Mouse (Mus musculus) intestine, embryonic 16.5 days (tissue): ENCODE measurements around the gene Apom. TPM values are rescaled to one million over a fixed set of nuclear protein-coding genes. Genes with fewer than 3 reads are reported as not detected.

Experiments used
- ATAC-seq: fragments of 200-750 bp; cut with Nextera tagmentation; 2 replicates; pipeline ENCODE4 v1.8.0; 2017; ENCODE audit warnings: moderate TSS enrichment, moderate library complexity
- H3K27ac ChIP-seq: fragments of 300-500 bp; sonication (generic); 2 replicates; pipeline ENCODE4 v1.5.1; 2014; ENCODE audit warnings: mild to moderate bottlenecking, low read length
- H3K27me3 ChIP-seq: fragments of 300-500 bp; sonication (generic); replicated peaks from 2 replicates; pipeline ENCODE4 v1.6.1; 2014; ENCODE audit warnings: low read length, control low read depth, mixed read lengths; ENCODE audit not compliant: control insufficient read depth, insufficient read depth
- H3K36me3 ChIP-seq: fragments of 300-500 bp; sonication (generic); 2 replicates; pipeline ENCODE4 v1.6.1; 2014; ENCODE audit warnings: low read length, control low read depth; ENCODE audit not compliant: control insufficient read depth, insufficient read depth
- H3K4me1 ChIP-seq: fragments of 300-500 bp; sonication (generic); 2 replicates; pipeline ENCODE4 v1.6.1; 2014; ENCODE audit warnings: low read length, control low read depth, mixed read lengths; ENCODE audit not compliant: control insufficient read depth, insufficient read depth
- H3K4me2 ChIP-seq: fragments of 300-500 bp; sonication (generic); 2 replicates; pipeline ENCODE4 v1.6.1; 2014; ENCODE audit warnings: low read depth, low read length, control low read depth
- H3K4me3 ChIP-seq: fragments of 300-500 bp; sonication (generic); 2 replicates; pipeline ENCODE4 v1.5.1; 2014; ENCODE audit warnings: mild to moderate bottlenecking, low read length
- H3K9ac ChIP-seq: fragments of 300-500 bp; sonication (generic); 2 replicates; pipeline ENCODE4 v1.6.1; 2014; ENCODE audit warnings: low read depth, low read length
- H3K9me3 ChIP-seq: fragments of 300-500 bp; sonication (generic); 2 replicates; pipeline ENCODE4 v1.6.1; 2016; ENCODE audit warnings: low read length, control low read depth; ENCODE audit not compliant: control insufficient read depth
- WGBS: fragments of 180-500 bp; shearing (Covaris S2); extraction: QIAGEN DNeasy Blood & Tissue Kit; methylation state at CpG from one replicate; pipeline ENCODE4 v1.1.7; 2014; 5-methylcytosine and 5-hydroxymethylcytosine counted together
- polyA plus RNA-seq: library from polyadenylated mRNA; unstranded; fragments of >200 nt; fragmentation: Nextera tagmentation; extraction: Ambion mirVana; gene quantifications from 2 replicates; pipeline ENCODE4 v1.2.1, GENCODE M21; 2015

The Apom gene
- polyA plus RNA-seq, 1 experiment from 2014 or later: 20.2 TPM

DNA sequence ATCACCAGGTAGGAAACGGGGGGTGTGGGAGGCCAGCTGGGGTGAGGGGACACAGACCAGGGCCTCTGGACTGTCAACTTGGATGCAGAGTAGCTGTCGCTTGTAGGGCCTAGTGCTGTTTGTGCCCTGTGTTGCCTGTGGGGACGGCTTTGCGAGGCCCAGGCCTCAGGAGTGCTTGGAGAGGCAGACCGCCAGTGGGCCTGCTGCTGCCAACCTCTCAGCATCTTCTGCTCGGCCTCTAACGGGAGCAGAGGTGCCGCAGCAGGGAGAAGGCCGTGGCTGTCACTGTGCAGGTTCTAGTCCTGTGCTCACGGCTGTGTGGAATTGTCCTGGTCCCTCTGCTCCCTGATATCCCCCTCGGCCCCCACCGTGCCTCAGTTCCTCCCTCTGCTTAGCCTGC is 35.3 kb downstream of the Apom start:
- no peak for ATAC-seq
- H3K27ac ChIP-seq: no peak overlapping the region
- H3K4me1 ChIP-seq: peaks cover 10% of the 10 kb centered on the region; the same call in 1 of the 2 replicates
- H3K9me3 ChIP-seq: no peaks in the 10 kb centered on the region
- no peaks in the 10 kb centered on the region for H3K27me3 ChIP-seq
- no peak overlapping the region for H3K4me3 ChIP-seq
- H3K36me3 ChIP-seq: peaks cover 30% of the 10 kb centered on the region
- H3K4me2 ChIP-seq: no peak overlapping the region
- no peak overlapping the region for H3K9ac ChIP-seq
- 87% methylated on average over 12 of the region's 12 CpGs for WGBS

DNA sequence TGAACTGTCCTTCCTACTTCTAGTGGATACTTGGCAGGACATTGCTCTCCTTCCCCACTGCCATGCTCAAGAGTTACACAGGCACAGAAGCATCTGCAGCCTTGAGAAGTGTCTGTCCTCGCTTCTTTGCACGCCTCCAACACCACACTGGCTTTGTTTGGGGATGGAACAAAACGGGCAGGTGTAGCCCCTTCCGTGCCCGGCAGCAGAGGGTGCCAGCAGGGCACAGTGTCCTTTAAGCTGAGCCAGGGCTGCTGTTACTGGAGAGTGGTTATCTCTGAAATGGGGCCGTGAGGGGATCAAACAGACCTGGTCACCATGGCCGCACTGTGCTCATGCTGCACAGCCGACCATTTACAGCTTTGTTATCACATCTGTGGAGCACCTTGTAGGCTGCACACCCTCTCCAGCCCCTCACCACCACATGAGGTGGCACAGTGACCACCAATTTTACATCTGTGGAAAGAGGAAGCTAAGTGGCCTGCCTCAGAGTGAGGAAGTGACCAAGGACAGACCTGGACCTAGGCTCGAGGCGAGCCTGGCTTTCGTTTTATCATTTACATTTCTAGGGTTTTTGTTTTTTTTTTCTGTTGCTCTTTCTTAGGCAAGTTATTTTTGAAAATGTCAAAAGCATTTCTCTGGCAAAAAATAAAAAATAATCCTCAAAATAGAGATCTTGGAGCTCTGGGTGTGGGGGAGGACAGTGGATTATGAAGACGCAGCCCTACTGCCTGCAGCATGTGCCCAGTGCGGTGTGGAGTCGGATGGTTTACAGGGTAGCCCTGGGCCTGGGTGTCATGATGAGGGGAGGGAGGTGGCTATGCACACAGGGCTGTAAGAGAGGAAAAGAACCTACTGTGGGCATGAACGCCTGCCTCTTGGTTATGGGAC is 37.1 kb downstream of the Apom start:
- Histone ChIP-seq H3K9me3 (no peaks in the 10 kb centered on the region), H3K4me1 (peaks cover 11% of the 10 kb centered on the region; the same call in 1 of the 2 replicates), H3K27me3 (no peaks in the 10 kb centered on the region), H3K27ac (no peak overlapping the region; the same call in 1 of the 2 replicates), H3K4me3 (no peak overlapping the region), H3K4me2 (no peak overlapping the region), H3K36me3 (peaks cover 20% of the 10 kb centered on the region), H3K9ac (0 out of 2 replicates have a peak overlapping the region, but pooled peaks have one; percentile 24)
- 78% methylated on average over 15 of the region's 15 CpGs for WGBS
- no peak for ATAC-seq

DNA sequence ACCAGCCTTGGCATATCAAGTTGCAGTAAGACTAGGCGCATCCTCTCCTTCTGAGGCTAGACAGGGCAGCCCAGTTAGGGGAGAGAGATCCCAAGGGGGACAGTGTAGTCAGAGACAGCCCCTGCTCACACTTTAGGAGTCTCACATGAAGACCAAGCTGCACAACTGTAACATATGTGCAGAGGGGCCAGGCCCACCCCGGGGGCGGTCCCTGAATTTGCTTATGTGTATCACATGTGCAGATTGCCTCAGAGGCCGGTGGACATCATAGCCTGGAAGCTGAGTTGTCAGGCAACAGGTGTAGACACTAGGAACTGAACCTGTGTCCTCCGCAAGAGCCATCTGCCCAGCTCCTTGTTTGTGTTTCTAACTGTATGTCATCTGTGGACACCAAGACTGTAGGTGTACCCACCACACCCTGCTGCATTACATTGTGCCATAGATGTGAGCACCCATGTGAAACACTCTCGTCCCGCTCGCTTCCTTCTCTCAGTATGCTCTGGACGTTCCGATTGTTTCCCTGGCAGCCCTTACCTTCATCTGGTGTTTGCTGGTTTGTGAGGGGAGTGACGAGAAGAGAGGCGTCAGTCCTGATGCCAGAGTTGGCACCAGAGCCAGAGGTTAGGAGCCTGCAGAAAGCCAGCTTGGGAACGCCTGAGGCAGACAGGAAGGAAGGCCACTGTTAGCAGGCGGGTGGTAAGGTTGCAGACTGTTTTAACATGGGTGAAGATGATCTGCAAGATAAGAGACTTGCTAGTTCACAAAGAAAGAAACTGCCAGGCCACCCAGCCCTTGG is 39.2 kb downstream of the Apom start:
- H3K4me2 ChIP-seq: no peak overlapping the region
- H3K36me3 ChIP-seq: peaks cover 20% of the 10 kb centered on the region
- H3K9ac ChIP-seq: no peak overlapping the region
- H3K27ac ChIP-seq: no peak overlapping the region
- no peaks in the 10 kb centered on the region for H3K9me3 ChIP-seq
- no peak overlapping the region for H3K4me3 ChIP-seq
- no peaks in the 10 kb centered on the region for H3K27me3 ChIP-seq
- WGBS: 89% methylated on average over 14 of the region's 14 CpGs
- no peak for ATAC-seq
- H3K4me1 ChIP-seq: peaks cover 7% of the 10 kb centered on the region; the same call in 1 of the 2 replicates

DNA sequence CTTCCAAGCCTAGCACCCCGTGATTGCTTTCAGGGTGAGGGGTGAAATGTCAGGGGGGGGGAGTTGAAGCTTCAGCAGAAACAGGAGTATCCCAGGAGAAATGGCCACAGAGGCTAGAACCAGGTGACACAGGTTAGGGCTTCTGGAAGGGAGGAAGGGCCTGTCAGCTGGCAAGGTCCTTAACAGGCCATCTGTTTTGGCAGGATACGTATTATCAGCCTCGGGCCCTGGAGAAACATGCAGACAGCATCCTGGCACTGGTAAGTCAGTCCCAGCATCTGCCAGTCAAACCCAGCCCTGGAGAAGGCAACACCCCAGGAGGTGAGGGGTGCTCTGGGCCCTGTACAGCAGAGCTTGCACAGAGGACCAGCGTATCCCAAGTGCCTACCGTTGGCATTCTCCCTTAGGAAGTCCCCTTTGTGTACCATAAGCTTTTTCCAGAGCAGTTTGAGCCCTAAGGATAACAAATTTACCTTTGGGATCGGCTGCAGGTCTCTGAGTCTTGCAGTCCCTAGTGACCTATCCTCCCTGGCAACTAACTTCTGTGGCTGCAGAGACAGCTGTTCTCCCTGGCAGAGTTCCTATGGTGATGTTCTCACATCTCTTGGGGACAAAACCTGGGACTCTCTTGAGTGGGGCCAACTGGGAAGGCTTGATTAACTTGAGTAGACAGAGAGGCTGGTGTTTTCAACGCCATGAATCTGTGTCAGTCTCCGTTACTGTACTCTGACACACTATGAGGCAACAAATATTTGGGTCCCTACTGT is 41.5 kb downstream of the Apom start:
- ATAC-seq: no peak
- WGBS: 63% methylated on average over 8 of the region's 8 CpGs
- peaks cover 7% of the 10 kb centered on the region; the same call in 1 of the 2 replicates for H3K4me1 ChIP-seq

DNA sequence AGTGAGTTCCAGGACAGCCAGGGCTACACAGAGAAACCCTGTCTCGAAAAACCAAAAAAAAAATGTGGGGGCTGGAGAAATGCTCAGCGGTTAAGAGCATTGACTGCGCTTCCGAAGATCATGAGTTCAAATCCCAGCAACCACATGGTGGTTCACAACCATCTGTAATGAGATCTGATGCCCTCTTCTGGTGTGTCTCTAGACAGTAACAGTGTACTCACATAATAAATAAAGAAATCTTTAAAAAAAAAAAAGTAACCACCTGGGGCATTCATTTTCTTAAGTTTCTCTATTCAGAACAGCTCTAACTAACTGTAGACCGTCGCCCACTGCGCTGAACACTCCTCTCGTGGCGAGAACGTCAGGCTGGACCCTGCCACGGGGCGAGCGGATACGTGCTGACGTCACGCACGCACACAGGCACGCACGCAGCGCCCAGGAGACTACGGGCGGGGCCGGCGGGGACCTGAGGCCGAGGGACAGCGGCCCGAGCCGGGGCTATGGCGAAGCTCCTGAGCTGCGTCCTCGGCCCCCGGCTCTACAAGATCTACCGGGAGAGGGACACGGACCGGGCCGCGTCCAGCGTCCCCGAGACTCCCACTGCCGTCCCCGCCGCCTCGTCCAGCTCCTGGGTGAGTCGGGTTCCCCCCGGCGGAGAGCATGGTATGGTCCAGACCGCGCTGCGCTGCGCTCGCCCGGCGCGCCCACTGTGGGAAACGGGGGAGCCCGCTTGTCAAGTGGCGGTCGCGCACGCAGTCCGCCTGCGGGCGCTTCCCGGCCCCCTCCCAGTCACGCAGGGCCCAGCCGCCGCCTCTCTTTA is 42.8 kb downstream of the Apom start, which contains the start of gene Abhd16a:
Gene Abhd16a (plus strand): TSS at position 439 of the 820 bp plus-strand sequence.
- Histone ChIP-seq H3K27ac (peak within 1 kb of the TSS; percentile 95), H3K9ac (peak within 1 kb of the TSS; percentile 92), H3K4me2 (peak within 1 kb of the TSS; percentile 63), H3K9me3 (no peaks in the 10 kb centered on the region), H3K4me1 (peaks cover 7% of the 10 kb centered on the region; the same call in 1 of the 2 replicates), H3K4me3 (peak within 1 kb of the TSS; percentile 66), H3K27me3 (no peaks in the 10 kb centered on the region), H3K36me3 (0 out of 2 replicates have a peak, but pooled peaks cover 3% of the 10 kb centered on the region)
- 2% methylated on average over 66 of the region's 67 CpGs for WGBS
- ATAC-seq: peak; percentile 99

More for the DNA sequence above, 41.5 kb downstream of the Apom start:
- H3K9ac ChIP-seq: peak overlapping the region; percentile 92
- no peaks in the 10 kb centered on the region for H3K9me3 ChIP-seq
- H3K36me3 ChIP-seq: peaks cover 7% of the 10 kb centered on the region; the same call in 1 of the 2 replicates
- H3K4me3 ChIP-seq: peak overlapping the region; percentile 66
- H3K27me3 ChIP-seq: no peaks in the 10 kb centered on the region
- no peak overlapping the region for H3K27ac ChIP-seq
- H3K4me2 ChIP-seq: peak overlapping the region; percentile 63

DNA sequence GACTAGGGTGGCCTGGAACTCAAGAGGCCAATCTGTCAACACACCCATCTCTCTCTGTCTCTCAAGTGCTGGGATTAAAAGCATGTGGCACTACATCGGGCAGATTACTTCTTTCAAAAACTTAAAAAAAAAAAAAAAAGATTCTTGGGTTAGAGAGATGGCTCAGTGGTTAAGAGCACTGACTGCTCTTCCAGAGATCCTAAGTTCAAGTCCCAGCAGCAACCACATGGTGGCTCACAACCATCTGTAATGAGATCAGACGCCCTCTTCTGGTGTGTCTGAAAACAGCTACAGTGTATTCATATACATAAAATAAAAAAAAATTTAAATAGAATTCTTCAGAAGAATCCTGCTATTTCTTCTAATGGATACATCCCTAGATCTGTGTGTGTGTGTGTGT is 43.7 kb downstream of the Apom start:
- peaks cover 7% of the 10 kb centered on the region; the same call in 1 of the 2 replicates for H3K4me1 ChIP-seq
- H3K9me3 ChIP-seq: no peaks in the 10 kb centered on the region
- no peak for ATAC-seq
- H3K4me2 ChIP-seq: no peak overlapping the region
- no peak overlapping the region for H3K9ac ChIP-seq
- no peaks in the 10 kb centered on the region for H3K27me3 ChIP-seq
- H3K27ac ChIP-seq: no peak overlapping the region
- 0 out of 2 replicates have a peak, but pooled peaks cover 3% of the 10 kb centered on the region for H3K36me3 ChIP-seq
- 54% methylated on average over 2 of the region's 2 CpGs for WGBS
- no peak overlapping the region for H3K4me3 ChIP-seq

DNA sequence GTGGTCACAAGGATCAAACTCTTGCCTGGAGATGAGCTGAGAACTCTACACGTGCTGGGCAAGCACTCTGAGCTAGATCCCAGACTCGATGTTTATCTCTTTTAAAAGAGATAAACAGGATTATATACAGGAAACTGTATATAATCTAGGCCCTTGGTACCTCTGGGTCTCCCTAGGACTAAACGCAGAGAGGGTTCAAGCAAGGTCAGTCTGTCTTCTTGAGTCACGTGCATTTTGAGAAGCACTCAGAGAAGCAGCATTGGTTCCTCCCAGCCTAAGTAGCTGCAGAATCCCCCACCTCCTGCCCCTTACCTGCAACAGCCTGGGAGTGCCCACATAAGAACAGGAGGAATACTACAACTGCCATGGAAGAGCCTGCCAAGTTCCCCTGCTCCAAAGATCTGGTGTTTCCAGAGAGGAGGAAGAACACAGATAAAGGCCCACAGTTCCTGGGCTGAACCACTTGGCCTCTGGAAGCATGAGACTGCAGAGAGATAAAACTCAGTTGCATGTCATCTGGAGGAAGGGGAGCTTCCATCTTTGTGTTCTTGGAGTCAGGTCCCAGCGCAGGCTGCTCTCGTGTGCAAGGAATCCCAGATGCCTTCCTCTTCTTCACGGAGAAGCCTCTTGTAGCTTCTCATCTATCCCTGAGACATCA is 46.5 kb downstream of the Apom start, which contains the start of gene Ly6g6f:
Gene Ly6g6f (minus strand): TSS at position 403 of the 658 bp plus-strand sequence.
- Histone ChIP-seq H3K4me3 (no peak within 1 kb of the TSS), H3K9ac (no peak within 1 kb of the TSS), H3K27ac (no peak within 1 kb of the TSS), H3K27me3 (no peaks in the 10 kb centered on the region), H3K4me1 (peaks cover 4% of the 10 kb centered on the region), H3K9me3 (no peaks in the 10 kb centered on the region), H3K36me3 (no peaks in the 10 kb centered on the region), H3K4me2 (no peak within 1 kb of the TSS)
- 75% methylated on average over 7 of the region's 7 CpGs for WGBS
- no peak for ATAC-seq
